Mouse (Mus musculus): Measurements from ENCODE around the gene Wipf2.
"Not testable (repeated sequence)": the region's sequence is repeated elsewhere in the genome, so short reads cannot be mapped to it uniquely, and the experiment has no call there.

DNA sequence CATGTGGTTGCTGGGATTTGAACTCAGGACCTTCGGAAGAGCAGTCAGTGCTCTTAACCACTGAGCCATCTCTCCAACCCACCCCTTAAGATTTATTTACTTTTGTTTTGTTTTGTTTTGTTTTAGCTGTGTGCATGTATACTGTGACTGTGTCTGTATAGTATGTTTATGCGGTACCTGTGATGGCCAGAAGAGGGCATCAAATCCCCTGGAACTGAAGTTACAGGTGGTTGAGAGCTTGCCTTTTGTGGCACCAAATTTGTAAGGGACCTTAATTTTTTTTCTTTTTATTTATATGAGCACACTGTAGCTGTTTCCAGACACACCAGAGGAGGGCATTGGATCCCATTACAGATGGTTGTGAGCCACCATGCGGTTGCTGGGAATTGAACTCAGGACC, 52.9 kb downstream of the Wipf2 start:
- not testable (repeated sequence) for TF ChIP-seq POLR2A (IDR thresholded peaks at IDR 0.05; ENCODE audit: borderline replicate concordance, extremely low read depth, low read depth, low read length); CTCF (IDR thresholded peaks at IDR 0.05; ENCODE audit: insufficient read depth, low read length)
